Mouse (Mus musculus): ENCODE measurements around the gene Plxna4. TPM values are rescaled to one million over a fixed set of nuclear protein-coding genes. Genes with fewer than 3 reads are reported as not detected.

Plxna4 gene
- polyA plus RNA-seq (2012; rRNA removed; ENCODE audit: low replicate concordance) = 1.9 and 4.3 TPM in 2 replicates

GRCm38 (mm10) chr6:32588056-32588671 lies at the start of gene Plxna4:
Plxna4 (minus strand) TSS chr6:32588192.

